Mouse (Mus musculus) 3T3-L1 (cell line): ENCODE results near the gene Gphn.

Experiments used
- DNase-seq: peaks from one replicate; pipeline ENCODE4 v3.0.0-alpha.2; 2015; ENCODE audit warnings: low read depth, low spot score

Gene Gphn

GRCm38 (mm10) chr12:78693281-78693680, 467.1 kb downstream of the Gphn start:
- DNase-seq, result no peak

DNA sequence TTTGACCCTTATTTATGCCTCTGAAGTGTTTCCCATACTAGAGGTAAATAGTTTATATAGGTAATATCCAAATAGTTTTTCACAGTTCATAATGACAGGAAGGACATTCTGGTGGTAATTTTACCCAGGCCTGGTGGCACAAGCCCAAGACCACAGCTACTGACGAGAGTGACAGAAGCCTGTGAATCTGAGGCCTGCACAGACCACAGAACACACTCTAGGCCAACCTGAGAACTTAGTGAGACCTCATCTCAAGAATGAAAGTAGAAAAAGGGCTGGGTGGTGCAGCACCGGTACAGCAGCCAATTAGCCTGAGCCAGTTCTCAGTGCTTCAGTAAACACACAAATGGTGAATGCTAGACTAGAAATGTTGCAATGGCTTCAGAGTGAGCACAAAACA, 491.6 kb downstream of the Gphn start:
- no peak for DNase-seq

DNA sequence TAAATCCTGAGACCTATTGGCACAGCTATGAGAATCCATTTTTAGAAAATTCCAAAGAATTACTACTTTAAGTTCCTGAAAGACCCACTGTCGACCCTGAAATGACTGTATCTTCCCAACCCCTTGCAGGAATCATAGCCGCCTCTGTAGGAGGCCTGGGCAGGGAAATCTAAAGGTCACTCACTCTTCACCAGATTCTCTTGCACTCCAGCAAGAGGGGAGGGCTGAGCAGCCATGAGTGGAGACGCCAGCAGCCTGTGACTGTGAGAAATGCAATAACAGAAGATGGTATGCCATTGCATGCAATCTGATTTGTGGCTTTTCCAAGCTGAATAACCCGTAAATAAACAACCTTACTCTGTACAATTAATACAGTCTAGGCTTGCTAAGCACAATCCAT, 501.5 kb downstream of the Gphn start:
- no peak for DNase-seq
